Mouse (Mus musculus): ENCODE data around the gene Ppie. TPM values are rescaled to one million over a fixed set of nuclear protein-coding genes. Genes with fewer than 3 reads are reported as not detected.

Ppie gene
- polyA plus RNA-seq (2015; fragmentation: Illumina TruSeq; extraction: RNeasy Lipid Tissue Mini Kit (QIAGEN cat#74804); ENCODE audit: insufficient read depth, low replicate concordance) = 44.1 TPM

GRCm38 (mm10) chr4:123139513-123140154 lies at the start of gene Ppie:
Gene Ppie, minus strand, starts transcription at chr4:123139951.

GRCm38 (mm10) chr4:123182328-123183238 lies 42.8 kb upstream of the Ppie start, which contains the start of gene Hpcal4:
Gene Hpcal4, plus strand, starts transcription at chr4:123183227.

GRCm38 (mm10) chr4:123116011-123116410 lies 23.7 kb downstream of the Ppie start, which contains the start of gene Oxct2b:
Gene Oxct2b, plus strand, starts transcription at chr4:123116266.

GRCm38 (mm10) chr4:123104651-123105450 lies 34.9 kb downstream of the Ppie start, which contains the start of gene Bmp8b:
Gene Bmp8b, plus strand, starts transcription at chr4:123105165.

Other genes starting within 250 kb of the Ppie start
- 0.59 TPM for gene Mfsd2a, start 178.8 kb downstream of the Ppie start, polyA plus RNA-seq (2015; fragmentation: Illumina TruSeq; extraction: RNeasy Lipid Tissue Mini Kit (QIAGEN cat#74804); ENCODE audit: insufficient read depth, low replicate concordance)
- gene Mycl, start 144.3 kb downstream of the Ppie start, polyA plus RNA-seq (2015; fragmentation: Illumina TruSeq; extraction: RNeasy Lipid Tissue Mini Kit (QIAGEN cat#74804); ENCODE audit: insufficient read depth, low replicate concordance) = 16.0 TPM
- 34.0 TPM for gene Trit1, start 123.4 kb downstream of the Ppie start, polyA plus RNA-seq (2015; fragmentation: Illumina TruSeq; extraction: RNeasy Lipid Tissue Mini Kit (QIAGEN cat#74804); ENCODE audit: insufficient read depth, low replicate concordance)
- not detected for gene Bmp8b, start 34.8 kb downstream of the Ppie start, polyA plus RNA-seq (2015; fragmentation: Illumina TruSeq; extraction: RNeasy Lipid Tissue Mini Kit (QIAGEN cat#74804); ENCODE audit: insufficient read depth, low replicate concordance)
- not detected for gene Oxct2b, start 23.7 kb downstream of the Ppie start, polyA plus RNA-seq (2015; fragmentation: Illumina TruSeq; extraction: RNeasy Lipid Tissue Mini Kit (QIAGEN cat#74804); ENCODE audit: insufficient read depth, low replicate concordance)
- not detected for gene Hpcal4, start 43.3 kb upstream of the Ppie start, polyA plus RNA-seq (2015; fragmentation: Illumina TruSeq; extraction: RNeasy Lipid Tissue Mini Kit (QIAGEN cat#74804); ENCODE audit: insufficient read depth, low replicate concordance)
- not detected for gene Nt5c1a, start 61.6 kb upstream of the Ppie start, polyA plus RNA-seq (2015; fragmentation: Illumina TruSeq; extraction: RNeasy Lipid Tissue Mini Kit (QIAGEN cat#74804); ENCODE audit: insufficient read depth, low replicate concordance)
- gene Heyl, start 93.6 kb upstream of the Ppie start, polyA plus RNA-seq (2015; fragmentation: Illumina TruSeq; extraction: RNeasy Lipid Tissue Mini Kit (QIAGEN cat#74804); ENCODE audit: insufficient read depth, low replicate concordance) = 2.5 TPM
- gene Pabpc4, start 122.4 kb upstream of the Ppie start, polyA plus RNA-seq (2015; fragmentation: Illumina TruSeq; extraction: RNeasy Lipid Tissue Mini Kit (QIAGEN cat#74804); ENCODE audit: insufficient read depth, low replicate concordance) = 65.2 TPM
- gene Oxct2a, start 183.7 kb upstream of the Ppie start, polyA plus RNA-seq (2015; fragmentation: Illumina TruSeq; extraction: RNeasy Lipid Tissue Mini Kit (QIAGEN cat#74804); ENCODE audit: insufficient read depth, low replicate concordance) = not detected
- gene Bmp8a, start 203.3 kb upstream of the Ppie start, polyA plus RNA-seq (2015; fragmentation: Illumina TruSeq; extraction: RNeasy Lipid Tissue Mini Kit (QIAGEN cat#74804); ENCODE audit: insufficient read depth, low replicate concordance) = 0.12 TPM

All from spleen, adult 10 weeks (tissue).